Mouse (Mus musculus) embryonic stem cell, embryonic (primary cell): ENCODE measurements around the gene H13.

Experiments used
- CTCF ChIA-PET, 4 experiments: fragments of 300-600 bp in 2 of 4; fragments of 350-600 bp in 2 of 4; sonication (Branson Sonifier 250); formaldehyde crosslinking; loops; one replicate each; lab custom pipeline; 2022; ENCODE audit warnings: inconsistent platforms in 2 of 4; lab: Charles Lee
- POLR2A ChIA-PET, 4 experiments: fragments of 300-600 bp in 2 of 4; fragments of 350-600 bp in 2 of 4; sonication (Branson Sonifier 250); formaldehyde crosslinking; loops; one replicate each; lab custom pipeline; 2022; ENCODE audit warnings: antibody characterized with exemption in 4 of 4, inconsistent platforms in 1 of 4; lab: Charles Lee

Gene H13

GRCm38 (mm10) chr2:152679701-152680355 is 10.6 kb downstream of the H13 start:
- CTCF ChIA-PET, result interaction anchor here in 1 of 4 experiments (1.5 kb wide), 1 partner anchor 88 kb away, joined by 3 read pairs; no protein-coding TSS in a partner anchor
- POLR2A ChIA-PET, result interaction anchor here in 1 of 4 experiments (0.6 kb wide), 1 partner anchor 10 kb away, joined by 3 read pairs; no protein-coding TSS in a partner anchor

- ChIA-PET CTCF (interaction anchor here in 2 of 4 experiments (1.0 to 2.4 kb wide), 6 partner anchors 10 to 67 kb away, joined by 3 to 6 read pairs (median 5); partner anchors contain the start of gene H13 (in 1 of the 2)), POLR2A (interaction anchor here in 3 of 4 experiments (0.8 to 4.6 kb wide), 12 partner anchors 9 to 160 kb away, joined by 3 to 43 read pairs (median 6); partner anchors contain the start of gene H13 (in 3 of the 3))
Measured at GRCm38 (mm10) chr2:152683086-152683485, 13.8 kb downstream of the H13 start.

- POLR2A ChIA-PET, result interaction anchor here (0.5 to 3.8 kb wide), 90 partner anchors 9 to 967 kb away, joined by 3 to 67 read pairs (median 4); partner anchors contain the start of genes H13 (in 4 of the 4), Bcl2l1 (in 2 of the 4), Id1 (in 2 of the 4) and Tpx2 (in 2 of the 4)
- CTCF ChIA-PET, result interaction anchor here (0.6 to 2.3 kb wide), 15 partner anchors 8 to 144 kb away, joined by 3 to 13 read pairs (median 4); partner anchors contain the start of genes H13 (in 2 of the 4) and Bcl2l1 (in 1 of the 4)
Measured at GRCm38 (mm10) chr2:152686399-152686798, 17.1 kb downstream of the H13 start.

- ChIA-PET POLR2A (interaction anchor here (0.5 to 3.8 kb wide), 89 partner anchors 9 to 967 kb away, joined by 3 to 67 read pairs (median 4); partner anchors contain the start of genes H13 (in 4 of the 4), Bcl2l1 (in 2 of the 4), Id1 (in 2 of the 4) and Tpx2 (in 2 of the 4)), CTCF (interaction anchor here (0.6 to 2.3 kb wide), 15 partner anchors 9 to 144 kb away, joined by 3 to 13 read pairs (median 4); partner anchors contain the start of genes H13 (in 2 of the 4) and Bcl2l1 (in 1 of the 4))
Measured at GRCm38 (mm10) chr2:152686806-152687267, 17.6 kb downstream of the H13 start, which contains the start of gene Mcts2. TSS of gene Mcts2 (plus strand) at chr2:152687035.

- ChIA-PET CTCF (interaction anchor here in 1 of 4 experiments (2.0 to 7.1 kb wide), 2 partner anchors 76 kb away, joined by 8 to 102 read pairs; no protein-coding TSS in a partner anchor), POLR2A (interaction anchor here in 3 of 4 experiments (0.6 to 2.6 kb wide), 8 partner anchors 9 to 181 kb away, joined by 3 to 9 read pairs (median 4); partner anchors contain the start of gene H13 (in 1 of the 3))
Measured at GRCm38 (mm10) chr2:152691564-152692217, 22.4 kb downstream of the H13 start.

GRCm38 (mm10) chr2:152693233-152693632 is 24.0 kb downstream of the H13 start:
- ChIA-PET CTCF (interaction anchor here (0.6 to 7.1 kb wide), 49 partner anchors 8 to 935 kb away, joined by 3 to 102 read pairs (median 4); partner anchors contain the start of genes H13 (in 2 of the 4) and Cox4i2 (in 1 of the 4)), POLR2A (interaction anchor here (0.5 to 24.7 kb wide), 34 partner anchors 10 to 350 kb away, joined by 3 to 728 read pairs (median 5); partner anchors contain the start of genes Bcl2l1 (in 2 of the 4), H13 (in 2 of the 4), Id1 (in 2 of the 4) and Trib3 (in 1 of the 4))

GRCm38 (mm10) chr2:152693735-152694134 is 24.5 kb downstream of the H13 start:
- ChIA-PET POLR2A (interaction anchor here in 3 of 4 experiments (0.7 to 24.7 kb wide), 30 partner anchors 10 to 350 kb away, joined by 3 to 728 read pairs (median 6); partner anchors contain the start of genes H13 (in 2 of the 3), Id1 (in 2 of the 3), Bcl2l1 (in 1 of the 3) and Trib3 (in 1 of the 3)), CTCF (interaction anchor here (0.6 to 7.1 kb wide), 40 partner anchors 10 to 168 kb away, joined by 3 to 102 read pairs (median 4); partner anchors contain the start of gene H13 (in 2 of the 4))

GRCm38 (mm10) chr2:152694708-152695107 is 25.4 kb downstream of the H13 start:
- ChIA-PET CTCF (interaction anchor here (0.6 to 7.1 kb wide), 23 partner anchors 12 to 947 kb away, joined by 3 to 102 read pairs (median 11); partner anchors contain the start of genes H13 (in 3 of the 4) and Bcl2l1 (in 1 of the 4)), POLR2A (interaction anchor here (0.6 to 24.7 kb wide), 36 partner anchors 8 to 153 kb away, joined by 3 to 728 read pairs (median 4); partner anchors contain the start of genes H13 (in 2 of the 4), Id1 (in 2 of the 4), Mcts2 (in 2 of the 4) and Bcl2l1 (in 1 of the 4))

GRCm38 (mm10) chr2:152696016-152696415 is 26.8 kb downstream of the H13 start:
- CTCF ChIA-PET, result interaction anchor here (0.5 to 7.1 kb wide), 71 partner anchors 9 to 584 kb away, joined by 3 to 102 read pairs (median 5); partner anchors contain the start of genes Bcl2l1 (in 2 of the 4), H13 (in 2 of the 4), Id1 (in 2 of the 4) and Mcts2 (in 2 of the 4)
- POLR2A ChIA-PET, result interaction anchor here in 3 of 4 experiments (0.5 to 24.7 kb wide), 65 partner anchors 8 to 889 kb away, joined by 3 to 728 read pairs (median 5); partner anchors contain the start of genes H13 (in 3 of the 3), Id1 (in 3 of the 3), Mcts2 (in 3 of the 3) and Tpx2 (in 2 of the 3)

- CTCF ChIA-PET, result interaction anchor here (0.5 to 7.1 kb wide), 72 partner anchors 9 to 391 kb away, joined by 3 to 102 read pairs (median 5); partner anchors contain the start of genes Bcl2l1 (in 2 of the 4), H13 (in 2 of the 4), Id1 (in 2 of the 4) and Mcts2 (in 2 of the 4)
- POLR2A ChIA-PET, result interaction anchor here (0.5 to 24.7 kb wide), 63 partner anchors 8 to 888 kb away, joined by 3 to 728 read pairs (median 5); partner anchors contain the start of genes H13 (in 3 of the 4), Id1 (in 3 of the 4), Mcts2 (in 3 of the 4) and Tpx2 (in 2 of the 4)
Measured at GRCm38 (mm10) chr2:152696476-152697164, 27.4 kb downstream of the H13 start.

GRCm38 (mm10) chr2:152700138-152700537 is 30.9 kb downstream of the H13 start:
- CTCF ChIA-PET, result interaction anchor here in 2 of 4 experiments (0.6 to 6.2 kb wide), 8 partner anchors 31 to 131 kb away, joined by 3 to 56 read pairs (median 4); partner anchors contain the start of genes Bcl2l1 (in 1 of the 2) and Id1 (in 1 of the 2)
- POLR2A ChIA-PET, result interaction anchor here in 2 of 4 experiments (0.5 to 24.7 kb wide), 29 partner anchors 7 to 959 kb away, joined by 3 to 728 read pairs (median 5); partner anchors contain the start of genes H13 (in 2 of the 2), Id1 (in 2 of the 2), Mcts2 (in 2 of the 2) and Cox4i2 (in 1 of the 2)

GRCm38 (mm10) chr2:152700725-152701124 is 31.5 kb downstream of the H13 start:
- ChIA-PET POLR2A (interaction anchor here in 2 of 4 experiments (0.5 to 24.7 kb wide), 18 partner anchors 7 to 127 kb away, joined by 3 to 728 read pairs (median 7); partner anchors contain the start of genes Id1 (in 2 of the 2), Mcts2 (in 2 of the 2), Cox4i2 (in 1 of the 2) and H13 (in 1 of the 2)), CTCF (interaction anchor here (0.5 to 2.6 kb wide), 7 partner anchors 8 to 130 kb away, joined by 3 to 10 read pairs (median 3); partner anchors contain the start of genes Bcl2l1 (in 1 of the 4) and H13 (in 1 of the 4))

- ChIA-PET CTCF (interaction anchor here in 3 of 4 experiments (0.5 to 1.7 kb wide), 5 partner anchors 35 to 134 kb away, joined by 3 to 5 read pairs (median 4); partner anchors contain the start of gene H13 (in 1 of the 3)), POLR2A (interaction anchor here in 3 of 4 experiments (0.5 to 24.7 kb wide), 18 partner anchors 7 to 464 kb away, joined by 3 to 728 read pairs (median 4); partner anchors contain the start of genes Id1 (in 3 of the 3) and Mcts2 (in 1 of the 3))
Measured at GRCm38 (mm10) chr2:152703596-152704255, 34.5 kb downstream of the H13 start.

- ChIA-PET POLR2A (interaction anchor here in 3 of 4 experiments (0.8 to 24.7 kb wide), 14 partner anchors 7 to 464 kb away, joined by 3 to 728 read pairs (median 6); partner anchors contain the start of genes Id1 (in 3 of the 3) and Mcts2 (in 1 of the 3)), CTCF (interaction anchor here in 3 of 4 experiments (0.5 to 2.1 kb wide), 7 partner anchors 7 to 120 kb away, joined by 3 to 10 read pairs (median 5); partner anchors contain the start of gene H13 (in 1 of the 3))
Measured at GRCm38 (mm10) chr2:152704256-152704605, 35.0 kb downstream of the H13 start.
